22 mouse cellular contexts compared by ENCODE assay signal in the genomic region with DNA sequence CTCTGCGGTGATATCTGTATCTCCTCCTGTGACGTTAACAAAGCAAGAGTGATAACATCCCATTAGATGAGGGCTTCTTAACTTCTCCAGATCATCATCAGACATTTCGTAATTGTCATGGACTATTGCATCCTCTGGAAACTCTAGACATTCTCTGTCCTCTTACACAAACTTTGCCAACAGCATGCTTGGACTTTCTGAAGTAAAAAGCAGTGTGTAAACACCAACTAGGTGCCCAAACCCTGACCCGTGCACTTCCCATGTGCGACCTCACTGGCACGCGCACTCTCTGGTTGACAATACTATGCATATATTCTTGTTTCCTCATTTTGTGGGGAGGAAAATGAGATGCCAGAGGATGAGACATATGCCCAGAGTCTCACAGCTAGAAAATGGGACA. TPM values are rescaled to one million over a fixed set of nuclear protein-coding genes. Genes with fewer than 3 reads are reported as not detected.
"Had no signal": no experiment of that assay in that cellular context is flagged by ENCODE, and none has a peak within 500 bp of the region (broad histone marks: within the 10 kb centered on the region; RNA-seq: fewer than 3 reads in every experiment).

No protein-coding gene starts in this region.

- H3K27ac ChIP-seq: kidney, postnatal 0 days; layer of hippocampus, adult 2 months; limb, embryonic 10.5 days; limb, embryonic 13.5 days; liver, embryonic 12.5 days; liver, embryonic 15.5 days; midbrain, embryonic 10.5 days; midbrain, embryonic 13.5 days; neural tube, embryonic 13.5 days had no signal

- H3K4me2 ChIP-seq: limb, embryonic 13.5 days; liver, embryonic 12.5 days; liver, embryonic 15.5 days; midbrain, embryonic 13.5 days; neural tube, embryonic 13.5 days had no signal

- H3K9me3 ChIP-seq: limb, embryonic 10.5 days; limb, embryonic 13.5 days; liver, embryonic 12.5 days; liver, embryonic 15.5 days; megakaryocyte, embryonic 14.5 days; midbrain, embryonic 10.5 days; midbrain, embryonic 13.5 days; neural tube, embryonic 13.5 days had no signal

- H3K36me3 ChIP-seq: limb, embryonic 10.5 days; limb, embryonic 13.5 days; liver, embryonic 12.5 days; liver, embryonic 15.5 days; midbrain, embryonic 10.5 days; midbrain, embryonic 13.5 days; neural tube, embryonic 13.5 days had no signal

- H3K27me3 ChIP-seq: limb, embryonic 13.5 days; liver, embryonic 12.5 days; liver, embryonic 15.5 days; megakaryocyte, embryonic 14.5 days; midbrain, embryonic 13.5 days; neural tube, embryonic 13.5 days had no signal

- H3K4me3 ChIP-seq: layer of hippocampus, adult 2 months; limb, embryonic 10.5 days; limb, embryonic 13.5 days; liver, embryonic 12.5 days; liver, embryonic 15.5 days; megakaryocyte, embryonic 14.5 days; midbrain, embryonic 10.5 days; midbrain, embryonic 13.5 days; myocyte; neural tube, embryonic 13.5 days had no signal

- H3K4me1 ChIP-seq: liver, embryonic 12.5 days; liver, embryonic 15.5 days; megakaryocyte, embryonic 14.5 days; midbrain, embryonic 10.5 days; midbrain, embryonic 13.5 days; neural tube, embryonic 13.5 days had no signal

- DNase-seq: kidney, adult 2 months; kidney, postnatal 25 days; layer of hippocampus, adult 9-11 months; lung, adult 2 months; retina, postnatal 1 day; thymus, adult 18-20 months; thymus, postnatal 36 days had no signal

- H3K9ac ChIP-seq: limb, embryonic 13.5 days; liver, embryonic 12.5 days; liver, embryonic 15.5 days; midbrain, embryonic 13.5 days; neural tube, embryonic 13.5 days had no signal

- ATAC-seq: intestine, postnatal 0 days; liver, embryonic 12.5 days; midbrain, embryonic 13.5 days; midbrain, embryonic 16.5 days had no signal

RNA-seq across cellular contexts. Expression of gene Ptgfr, which starts 8.9 kb away (rescaled TPM):
- total RNA-seq: monocyte, adult 5-6 weeks; neutrophil, adult 5-6 weeks had no signal
